20 mouse cellular contexts compared by ENCODE assay signal in genomic region chr3:72504281-72504680, GRCm38 (mm10).
DNase-seq lines count a peak whose midpoint lies in the region; ATAC-seq and TF ChIP-seq lines count a peak whose summit lies in the region.
"Had no signal": no experiment of that assay in that cellular context is flagged by ENCODE, and none has a peak within 500 bp of the region (broad histone marks: within the 10 kb centered on the region; RNA-seq: fewer than 3 reads in every experiment).

No protein-coding gene starts in this region.

- no peaks in the 10 kb centered on the region for H3K4me1 ChIP-seq in kidney, postnatal 0 days (replicated peaks; ENCODE audit: insufficient read depth, low read length)
- no peaks in the 10 kb centered on the region for H3K4me1 ChIP-seq in forebrain, embryonic 16.5 days (replicated peaks; ENCODE audit: control insufficient read depth, insufficient read depth, low read length)
- H3K4me1 ChIP-seq in midbrain, embryonic 16.5 days (ENCODE audit: control insufficient read depth, insufficient read depth, low read length): no peaks in the 10 kb centered on the region
- H3K4me1 ChIP-seq in intestine, embryonic 16.5 days (ENCODE audit: control insufficient read depth, insufficient read depth, low read length): no peaks in the 10 kb centered on the region
- H3K4me1 ChIP-seq: embryonic facial prominence, embryonic 13.5 days; heart, embryonic 13.5 days had no signal

- WGBS in kidney, postnatal 0 days: 37% methylated on average over 4 of the region's 4 CpGs
- WGBS in forebrain, embryonic 16.5 days: 36% methylated on average over 4 of the region's 4 CpGs
- WGBS in midbrain, embryonic 16.5 days: 53% methylated on average over 4 of the region's 4 CpGs
- 57% methylated on average over 4 of the region's 4 CpGs for WGBS in intestine, embryonic 16.5 days

- no peak for ATAC-seq in kidney, postnatal 0 days (replicated peaks; ENCODE audit: low FRiP score, low read depth)
- peak; percentile 36; the same call in 1 of the 2 replicates for ATAC-seq in forebrain, embryonic 16.5 days
- ATAC-seq in midbrain, embryonic 16.5 days: peak; percentile 64
- no peak for ATAC-seq in intestine, embryonic 16.5 days

- H3K27ac ChIP-seq in kidney, postnatal 0 days: no peak overlapping the region
- no peak overlapping the region for H3K27ac ChIP-seq in forebrain, embryonic 16.5 days (ENCODE audit: low read length)
- H3K27ac ChIP-seq in midbrain, embryonic 16.5 days (ENCODE audit: low read length): no peak overlapping the region
- H3K27ac ChIP-seq in intestine, embryonic 16.5 days (ENCODE audit: low read length): no peak overlapping the region
- H3K27ac ChIP-seq: embryonic facial prominence, embryonic 13.5 days; heart, embryonic 13.5 days; stomach, postnatal 0 days had no signal

- no peak overlapping the region for H3K4me2 ChIP-seq in kidney, postnatal 0 days (ENCODE audit: low read length)
- H3K4me2 ChIP-seq in forebrain, embryonic 16.5 days (ENCODE audit: low read length): no peak overlapping the region
- H3K4me2 ChIP-seq in midbrain, embryonic 16.5 days (ENCODE audit: low read length): no peak overlapping the region
- no peak overlapping the region for H3K4me2 ChIP-seq in intestine, embryonic 16.5 days (ENCODE audit: low read depth, low read length)
- H3K4me2 ChIP-seq: embryonic facial prominence, embryonic 13.5 days; heart, embryonic 13.5 days had no signal

- H3K9ac ChIP-seq in kidney, postnatal 0 days (ENCODE audit: low read depth, low read length): no peak overlapping the region
- no peak overlapping the region for H3K9ac ChIP-seq in forebrain, embryonic 16.5 days (replicated peaks; ENCODE audit: low read depth, low read length)
- no peak overlapping the region for H3K9ac ChIP-seq in midbrain, embryonic 16.5 days (ENCODE audit: low read depth, low read length)
- no peak overlapping the region for H3K9ac ChIP-seq in intestine, embryonic 16.5 days (ENCODE audit: low read depth, low read length)
- H3K9ac ChIP-seq: embryonic facial prominence, embryonic 13.5 days; heart, embryonic 13.5 days had no signal

- TF ChIP-seq CTCF in kidney, postnatal 0 days (IDR thresholded peaks at IDR 0.05; ENCODE audit: low read depth): no peak

- DNase-seq in embryo, embryonic 11 days: peak; percentile 16
- DNase-seq in embryo, embryonic 9.5 days (ENCODE audit: extremely low spot score): no peak
- DNase-seq in kidney, postnatal 0 days (ENCODE audit: low spot score): peak; percentile 9
- no peak for DNase-seq in kidney, postnatal 25 days
- no peak for DNase-seq in ovary, adult 18-20 months (ENCODE audit: low spot score)
- DNase-seq: adrenal gland, postnatal 14 days; cerebellum, adult 9-11 months; gastrocnemius, postnatal 36 days; heart, postnatal 4 days; kidney, adult 18-20 months; left cerebral cortex, postnatal 4 days; lung, postnatal 14 days; thymus, postnatal 4 days had no signal

- H3K27me3 ChIP-seq in kidney, postnatal 0 days (ENCODE audit: insufficient read depth, low read length): no peaks in the 10 kb centered on the region
- H3K27me3 ChIP-seq in forebrain, embryonic 16.5 days (replicated peaks; ENCODE audit: control insufficient read depth, insufficient read depth, low read length): no peaks in the 10 kb centered on the region
- H3K27me3 ChIP-seq in midbrain, embryonic 16.5 days (ENCODE audit: control insufficient read depth, insufficient read depth, low read depth, low read length): no peaks in the 10 kb centered on the region
- H3K27me3 ChIP-seq in intestine, embryonic 16.5 days (replicated peaks; ENCODE audit: control insufficient read depth, insufficient read depth, low read length): no peaks in the 10 kb centered on the region
- H3K27me3 ChIP-seq: CH12.LX; embryonic facial prominence, embryonic 13.5 days; heart, embryonic 13.5 days had no signal

- H3K36me3 ChIP-seq in kidney, postnatal 0 days (ENCODE audit: insufficient read depth, low read length): no peaks in the 10 kb centered on the region
- H3K36me3 ChIP-seq in forebrain, embryonic 16.5 days (ENCODE audit: control insufficient read depth, insufficient read depth): no peaks in the 10 kb centered on the region
- no peaks in the 10 kb centered on the region for H3K36me3 ChIP-seq in midbrain, embryonic 16.5 days (ENCODE audit: control insufficient read depth, insufficient read depth, low read length)
- no peaks in the 10 kb centered on the region for H3K36me3 ChIP-seq in intestine, embryonic 16.5 days (ENCODE audit: control insufficient read depth, insufficient read depth, low read length)
- H3K36me3 ChIP-seq: embryonic facial prominence, embryonic 13.5 days; heart, embryonic 13.5 days had no signal

- H3K4me3 ChIP-seq in kidney, postnatal 0 days (replicated peaks; ENCODE audit: low read depth, low read length): no peak overlapping the region
- H3K4me3 ChIP-seq in forebrain, embryonic 16.5 days (replicated peaks; ENCODE audit: low read length): no peak overlapping the region
- no peak overlapping the region for H3K4me3 ChIP-seq in midbrain, embryonic 16.5 days (ENCODE audit: low read depth, low read length)
- no peak overlapping the region for H3K4me3 ChIP-seq in intestine, embryonic 16.5 days (ENCODE audit: low read length)
- H3K4me3 ChIP-seq: embryonic facial prominence, embryonic 13.5 days; heart, embryonic 13.5 days had no signal

- H3K9me3 ChIP-seq in kidney, postnatal 0 days (replicated peaks; ENCODE audit: low read length): no peaks in the 10 kb centered on the region
- H3K9me3 ChIP-seq in forebrain, embryonic 16.5 days (ENCODE audit: control insufficient read depth, low read length): no peaks in the 10 kb centered on the region
- H3K9me3 ChIP-seq in midbrain, embryonic 16.5 days (replicated peaks; ENCODE audit: control insufficient read depth, low read length, poor library complexity, severe bottlenecking): no peaks in the 10 kb centered on the region
- H3K9me3 ChIP-seq in intestine, embryonic 16.5 days (ENCODE audit: control insufficient read depth, low read length): no peaks in the 10 kb centered on the region
- H3K9me3 ChIP-seq: embryonic facial prominence, embryonic 13.5 days; heart, embryonic 13.5 days had no signal

Comparison
In these comparisons a context has a peak if more than half of its experiments do, and no peak if none do; other contexts are left out.
1. DNase-seq: peak in embryo, embryonic 11 days (single experiment) and kidney, postnatal 0 days (single experiment); none in embryo, embryonic 9.5 days (single experiment), kidney, postnatal 25 days (0 of 2) and ovary, adult 18-20 months (single experiment).
2. ATAC-seq: peak in forebrain, embryonic 16.5 days (single experiment) and midbrain, embryonic 16.5 days (single experiment); none in kidney, postnatal 0 days (single experiment) and intestine, embryonic 16.5 days (single experiment).